Mouse (Mus musculus): ENCODE measurements around the gene Hist2h3c1.
"Not testable (repeated sequence)": the region's sequence is repeated elsewhere in the genome, so short reads cannot be mapped to it uniquely, and the experiment has no call there.

- not testable (repeated sequence) for TF ChIP-seq CTCF (conservative IDR thresholded peaks at IDR 0.05; ENCODE audit: low read length); POU5F1 (IDR thresholded peaks at IDR 0.05; ENCODE audit: borderline replicate concordance, low read length); NANOG (IDR thresholded peaks at IDR 0.05; ENCODE audit: borderline replicate concordance, low read length)
Observed at GRCm38 (mm10) chr3:96198601-96199251, 47.8 kb upstream of the Hist2h3c1 start.
